Mouse (Mus musculus) heart, adult 2 months (tissue): ENCODE measurements around the gene Rab3il1. TPM values are rescaled to one million over a fixed set of nuclear protein-coding genes. Genes with fewer than 3 reads are reported as not detected.
A peak's percentile ranks its signal among the peaks of the same experiment; 100 is the strongest.

Source experiments
- DNase-seq, 2 experiments: peaks; one replicate each; pipeline ENCODE4 v3.0.0; 2021
- H3K27ac ChIP-seq: fragments of 200-600 bp; 2 replicates; pipeline ENCODE4 v1.8.1; 2022
- H3K27me3 ChIP-seq: fragments of 200-500 bp; 2 replicates; pipeline ENCODE4 v1.6.1; 2012; ENCODE audit warnings: mild to moderate bottlenecking, low read length, inconsistent platforms, mixed read lengths; ENCODE audit not compliant: control insufficient read depth, insufficient read depth
- H3K36me3 ChIP-seq: fragments of 200-500 bp; 2 replicates; pipeline ENCODE4 v1.6.1; 2012; ENCODE audit warnings: low read length, inconsistent platforms; ENCODE audit not compliant: control insufficient read depth, insufficient read depth
- H3K4me1 ChIP-seq: fragments of 200-500 bp; 2 replicates; pipeline ENCODE4 v1.6.1; 2011; ENCODE audit warnings: low read length; ENCODE audit not compliant: control insufficient read depth, insufficient read depth
- H3K4me3 ChIP-seq: fragments of 200-600 bp; 2 replicates; pipeline ENCODE4 v1.8.1; 2022
- H3K79me2 ChIP-seq: fragments of 200-500 bp; replicated peaks from 2 replicates; pipeline ENCODE4 v1.6.1; 2012; ENCODE audit warnings: mild to moderate bottlenecking, inconsistent platforms, low read length, moderate library complexity, mixed read lengths; ENCODE audit not compliant: control insufficient read depth, insufficient read depth
- H3K9ac ChIP-seq: fragments of 200-500 bp; 2 replicates; pipeline ENCODE4 v1.6.1; 2012; ENCODE audit warnings: low read depth, mild to moderate bottlenecking, control low read depth, inconsistent platforms, low read length, mixed read lengths
- CTCF ChIP-seq: fragments of 200-600 bp; IDR thresholded peaks from 2 replicates; pipeline ENCODE4 v1.8.1; 2022; ENCODE audit warnings: antibody characterized with exemption, mild to moderate bottlenecking, moderate library complexity
- EP300 ChIP-seq: fragments of 200-500 bp; IDR thresholded peaks from 2 replicates; pipeline ENCODE4 v1.6.1; 2011; ENCODE audit warnings: low read depth, low read length, control low read depth; ENCODE audit not compliant: insufficient read depth
- POLR2A ChIP-seq: fragments of 200-500 bp; IDR thresholded peaks from 2 replicates; pipeline ENCODE4 v1.6.1; 2011; ENCODE audit warnings: mild to moderate bottlenecking, low read depth, low read length, control low read depth; ENCODE audit not compliant: insufficient read depth
- WGBS: fragments of 180-500 bp; shearing (Covaris S2); methylation state at CpG from one replicate; pipeline ENCODE4 v1.1.7; 2018; 5-methylcytosine and 5-hydroxymethylcytosine counted together
- intact Hi-C: fragments of 180-260 bp; cut with DNase I; formaldehyde crosslinking; loops from one replicate; pipeline ENCODE4 v1.15.1; 2025
- polyA plus RNA-seq: library from polyadenylated mRNA; depleted of rRNA; stranded (reverse); fragments of >200 nt; gene quantifications from 2 replicates; pipeline ENCODE4 v1.2.3, GENCODE M21; 2012
- total RNA-seq, 2 experiments: library from RNA; stranded (reverse); gene quantifications; 2 replicates each; pipeline ENCODE4 v1.2.3; 2021

Gene Rab3il1
- total and polyA plus RNA-seq, 3 experiments: 5.9 to 11.1 (median 6.5) TPM

DNA sequence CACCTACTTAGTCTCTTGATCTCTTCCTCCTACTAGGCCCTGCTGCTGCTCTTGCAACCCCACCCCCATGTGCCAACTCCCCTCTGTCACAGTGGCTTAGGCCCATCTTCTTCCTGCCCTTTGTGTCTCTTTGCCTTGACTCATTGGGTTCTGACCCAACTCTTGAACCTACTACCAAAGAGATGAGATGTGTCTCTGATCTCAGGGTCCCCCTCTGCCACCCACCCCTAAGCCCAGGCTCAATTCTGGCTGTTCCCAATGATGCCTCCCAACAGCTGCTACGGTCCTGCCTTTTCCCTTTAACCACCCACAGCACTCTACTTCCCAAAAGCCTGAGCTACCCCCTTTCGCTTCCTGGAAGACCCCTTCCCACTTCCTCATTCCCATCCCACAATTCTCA, 20.5 kb downstream of the Rab3il1 start:
- H3K36me3 ChIP-seq: no peaks in the 10 kb centered on the region
- no peak overlapping the region for H3K27ac ChIP-seq
- no peak overlapping the region for H3K9ac ChIP-seq
- DNase-seq: no peak
- H3K4me3 ChIP-seq: no peak overlapping the region
- no peaks in the 10 kb centered on the region for H3K79me2 ChIP-seq
- H3K4me1 ChIP-seq: peaks cover 20% of the 10 kb centered on the region
- intact Hi-C loops: loop anchor here (2.0 kb wide), 1 partner anchor 21 kb away; the partner anchor contains the start of genes Best1 and Rab3il1
- 76% methylated on average over 2 of the region's 2 CpGs for WGBS
- TF ChIP-seq CTCF: no peak
- TF ChIP-seq EP300: no peak
- TF ChIP-seq POLR2A: no peak
- H3K27me3 ChIP-seq: no peaks in the 10 kb centered on the region

GRCm38 (mm10) chr19:10022414-10023303, 21.2 kb downstream of the Rab3il1 start:
- no peak for DNase-seq
- WGBS: 66% methylated on average over 5 of the region's 5 CpGs
- peaks cover 18% of the 10 kb centered on the region for H3K4me1 ChIP-seq

GRCm38 (mm10) chr19:10023304-10023758, 21.9 kb downstream of the Rab3il1 start:
- Histone ChIP-seq H3K9ac (0 out of 2 replicates have a peak overlapping the region, but pooled peaks have one; percentile 16), H3K27ac (peak overlapping the region; percentile 67), H3K36me3 (no peaks in the 10 kb centered on the region), H3K4me1 (peaks cover 17% of the 10 kb centered on the region), H3K79me2 (no peaks in the 10 kb centered on the region), H3K4me3 (no peak overlapping the region), H3K27me3 (no peaks in the 10 kb centered on the region)
- 49% methylated on average over 9 of the region's 9 CpGs for WGBS
- TF ChIP-seq POLR2A (no peak), EP300 (no peak), CTCF (no peak)
- intact Hi-C loops: no loop called here
- no peak for DNase-seq

More at GRCm38 (mm10) chr19:10022414-10023303, 21.2 kb downstream of the Rab3il1 start:
- H3K9ac ChIP-seq: 0 out of 2 replicates have a peak overlapping the region, but pooled peaks have one; percentile 16
- no peaks in the 10 kb centered on the region for H3K36me3 ChIP-seq
- H3K79me2 ChIP-seq: no peaks in the 10 kb centered on the region
- no peak overlapping the region for H3K4me3 ChIP-seq
- H3K27me3 ChIP-seq: no peaks in the 10 kb centered on the region
- intact Hi-C loops: no loop called here
- TF ChIP-seq CTCF (peak; percentile 69), EP300 (no peak), POLR2A (no peak)
- peak overlapping the region; percentile 67 for H3K27ac ChIP-seq

- intact Hi-C loops: no loop called here
- under 1% methylated on average over 8 of the region's 8 CpGs for WGBS
- DNase-seq: peak in 1 of 2 experiments; percentile 70
- Histone ChIP-seq H3K27me3 (no peaks in the 10 kb centered on the region), H3K27ac (peak overlapping the region; percentile 45), H3K36me3 (no peaks in the 10 kb centered on the region), H3K9ac (no peak overlapping the region), H3K79me2 (no peaks in the 10 kb centered on the region), H3K4me1 (peaks cover 13% of the 10 kb centered on the region), H3K4me3 (no peak overlapping the region)
- TF ChIP-seq POLR2A (peak; percentile 29; the same call in 1 of the 2 replicates), EP300 (no peak), CTCF (no peak)
Observed at GRCm38 (mm10) chr19:10025169-10025875, 23.9 kb downstream of the Rab3il1 start.

DNA sequence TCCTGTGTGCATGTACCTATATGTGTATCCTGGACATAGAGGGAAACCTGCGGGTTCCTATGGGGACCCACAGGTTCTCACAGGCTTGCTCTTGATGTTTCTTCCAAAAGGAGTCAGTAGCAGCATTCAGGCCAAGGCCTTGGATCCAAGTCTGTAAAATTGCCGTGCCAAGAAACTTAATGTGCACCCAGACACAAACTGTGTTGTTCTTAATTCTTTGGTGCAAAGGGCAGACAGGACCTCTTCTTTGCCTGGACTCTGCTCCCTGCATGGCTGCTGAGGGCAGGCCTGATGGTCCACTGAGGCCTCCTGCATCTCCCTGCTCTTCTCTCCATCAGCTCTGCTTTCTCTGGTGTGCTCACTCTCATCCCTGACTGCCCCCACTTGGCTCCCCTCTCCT, 28.3 kb downstream of the Rab3il1 start:
- Histone ChIP-seq H3K36me3 (no peaks in the 10 kb centered on the region), H3K27me3 (no peaks in the 10 kb centered on the region), H3K27ac (no peak overlapping the region), H3K9ac (no peak overlapping the region), H3K4me1 (peaks cover 6% of the 10 kb centered on the region), H3K79me2 (no peaks in the 10 kb centered on the region), H3K4me3 (no peak overlapping the region)
- TF ChIP-seq EP300: no peak
- no peak for TF ChIP-seq CTCF
- TF ChIP-seq POLR2A: no peak
- intact Hi-C loops: no loop called here
- WGBS: 88% methylated on average over 2 of the region's 2 CpGs
- DNase-seq: no peak
